Mouse (Mus musculus) stomach, postnatal 0 days (tissue): ENCODE results near the gene Ryr2.

Experiments
- CTCF ChIP-seq: IDR thresholded peaks from 2 replicates; pipeline ENCODE4 v1.5.1; 2016; ENCODE audit warnings: antibody characterized with exemption, low read depth, mild to moderate bottlenecking, moderate library complexity
- EP300 ChIP-seq: optimal IDR thresholded peaks from 2 replicates; pipeline ENCODE3; 2016; ENCODE audit warnings: antibody characterized with exemption

DNA sequence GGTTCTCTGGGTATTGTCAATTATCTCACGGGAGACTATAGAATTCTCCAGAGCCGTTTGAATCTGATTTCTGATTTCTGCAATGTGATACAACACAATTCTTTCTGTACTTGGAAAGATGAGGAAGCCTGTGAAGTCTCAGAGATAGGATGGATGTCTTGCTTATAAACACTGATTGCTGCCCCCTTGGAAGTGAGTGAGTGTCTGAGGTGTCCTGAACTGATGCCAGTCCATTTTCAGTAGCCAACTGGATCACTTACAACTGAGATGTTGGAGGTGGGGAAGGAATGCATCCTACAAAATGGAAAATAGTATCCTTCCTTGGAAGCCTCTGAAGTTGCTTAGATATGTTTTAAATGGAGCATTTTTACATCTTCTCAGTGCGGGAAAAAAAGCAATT lies 564.2 kb downstream of the Ryr2 start:
- TF ChIP-seq CTCF (no peak), EP300 (no peak)
